Mouse (Mus musculus) heart, postnatal 0 days (tissue): ENCODE results near the gene Slc9b2.

Experiments used
- CTCF ChIP-seq: IDR thresholded peaks from 2 replicates; pipeline ENCODE4 v1.5.1; 2016; ENCODE audit warnings: antibody characterized with exemption, control low read depth, low read depth
- EP300 ChIP-seq: IDR thresholded peaks from 2 replicates; pipeline ENCODE4 v1.6.1; 2016; ENCODE audit warnings: antibody characterized with exemption, low read depth

DNA sequence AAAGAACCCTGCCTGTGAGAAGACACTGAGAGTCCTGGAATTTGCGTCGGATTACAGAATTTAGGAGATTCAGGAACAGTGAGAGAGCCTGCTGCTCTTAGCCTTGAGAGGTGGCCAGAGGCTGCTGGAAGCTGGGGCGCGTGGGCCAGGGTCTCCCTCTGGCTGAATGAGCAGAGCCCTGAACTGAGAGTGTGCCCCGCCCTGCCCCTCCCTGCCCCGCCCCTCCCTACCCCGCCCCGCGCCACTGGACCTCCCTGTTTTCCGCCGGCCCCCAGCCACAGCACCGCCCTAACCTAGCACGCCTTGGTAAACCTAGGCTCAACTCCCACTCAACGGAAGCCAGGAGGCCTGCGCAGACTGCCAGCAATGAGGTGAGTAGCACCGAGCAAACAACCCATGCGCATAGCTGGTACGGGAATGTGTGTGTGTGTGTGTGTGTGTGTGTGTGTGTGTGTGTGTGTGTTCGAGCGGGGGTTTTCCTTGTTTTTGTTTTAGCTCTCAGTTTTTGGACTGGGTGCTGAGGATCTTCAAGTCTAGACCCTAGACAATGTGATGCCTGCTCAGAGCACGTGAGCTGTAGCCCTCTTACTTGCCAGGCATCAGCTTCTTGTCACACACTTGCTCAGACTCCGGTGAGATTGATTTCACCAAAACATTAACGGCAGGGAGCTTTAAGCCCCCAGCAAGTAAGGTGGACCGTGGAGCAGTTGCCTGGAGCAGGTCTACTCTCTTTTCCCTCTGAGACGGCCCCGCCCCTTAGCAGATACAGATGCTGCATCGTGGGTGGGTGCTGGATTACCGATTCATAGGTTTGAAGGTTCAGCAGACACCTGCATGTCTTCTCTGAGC, at the start of gene Slc9b2:
- TF ChIP-seq CTCF: 0 out of 2 replicates have a peak, but pooled peaks have one; percentile 9
- TF ChIP-seq EP300: no peak
